Mouse (Mus musculus) cerebellum, adult 8-10 months (tissue): ENCODE results near the gene Slc2a5.

Source experiments
- DNase-seq: peaks from one replicate; pipeline ENCODE4 v3.0.0; 2022

Gene Slc2a5

GRCm38 (mm10) chr4:150119055-150119454 is at the start of gene Slc2a5:
Gene Slc2a5 (plus strand): TSS chr4:150119283.
- DNase-seq: no peak

- no peak for DNase-seq
These were observed 48.9 kb upstream of the Slc2a5 start for GRCm38 (mm10) chr4:150070136-150070535.

DNA sequence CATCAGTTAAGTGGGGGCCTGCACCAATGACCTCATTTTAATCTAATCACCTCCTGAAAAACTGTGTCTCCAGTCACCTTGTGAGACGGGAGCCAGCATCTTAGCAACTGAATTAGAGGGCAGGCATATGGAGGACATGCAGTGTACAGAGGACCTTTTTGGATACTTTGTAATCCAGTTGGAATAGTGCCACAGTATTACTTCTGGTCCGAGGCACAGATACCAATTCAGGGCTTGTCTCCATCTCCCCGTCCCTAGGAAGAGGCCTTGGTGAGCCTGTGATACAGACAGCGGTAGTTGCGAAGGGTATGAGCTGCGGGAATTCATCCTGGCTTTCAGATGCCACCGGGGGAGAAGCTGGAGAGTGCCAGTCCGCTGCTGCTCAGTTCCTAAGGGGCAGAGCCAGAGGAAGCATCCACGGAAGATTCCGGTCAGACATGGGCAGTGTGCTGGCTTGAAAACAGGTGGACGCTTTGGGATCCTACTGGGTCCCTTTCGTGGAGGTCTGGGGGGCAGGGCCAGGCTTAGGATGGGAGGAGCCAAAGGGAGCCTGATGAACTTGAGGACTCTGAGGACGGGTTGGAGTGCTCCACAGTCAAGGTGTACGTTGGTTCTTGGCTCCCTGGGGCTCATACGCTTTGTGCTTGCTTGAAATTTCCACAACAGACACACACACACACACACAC is 46.5 kb upstream of the Slc2a5 start:
- no peak for DNase-seq

GRCm38 (mm10) chr4:150073102-150073473 is 46.0 kb upstream of the Slc2a5 start:
- peak; percentile 38 for DNase-seq

DNA sequence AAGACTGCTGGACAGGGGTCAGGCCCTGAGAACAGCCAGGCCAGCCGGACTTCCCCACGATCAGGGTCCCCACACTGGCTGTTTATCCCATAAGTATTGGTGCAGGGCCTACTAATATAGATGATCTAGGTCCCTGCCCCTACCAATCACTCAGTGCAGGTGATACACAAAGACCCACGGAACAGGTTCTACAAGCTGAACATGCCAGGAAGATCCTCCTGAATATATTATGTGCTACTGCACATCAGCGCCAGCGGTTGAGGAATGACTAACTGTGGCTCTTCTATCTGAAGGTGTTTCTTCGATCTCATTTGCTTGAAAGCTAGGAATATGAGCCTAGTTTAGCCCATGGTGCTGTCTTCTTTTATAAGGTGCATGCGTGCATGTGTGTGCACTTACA is 43.7 kb upstream of the Slc2a5 start:
- DNase-seq: no peak

DNA sequence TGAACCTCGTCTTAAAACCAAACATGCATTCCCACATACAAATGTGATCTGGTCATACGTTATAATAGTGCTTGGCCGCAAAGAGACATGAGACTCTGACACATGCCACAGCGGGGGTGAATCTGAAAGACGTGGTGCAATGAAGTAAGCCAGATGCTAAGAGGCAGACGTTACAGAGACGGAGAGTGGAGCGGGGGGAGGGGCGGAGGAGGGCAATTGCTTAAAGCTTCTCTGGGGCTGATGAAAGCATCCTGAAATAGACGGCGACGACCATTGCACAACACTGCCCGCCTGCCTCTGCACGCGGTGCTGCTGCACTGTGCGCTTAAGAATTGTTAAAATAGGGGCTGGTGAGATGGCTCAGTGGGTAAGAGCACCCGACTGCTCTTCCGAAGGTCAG is 42.9 kb upstream of the Slc2a5 start:
- no peak for DNase-seq

GRCm38 (mm10) chr4:150078646-150079045 is 40.4 kb upstream of the Slc2a5 start:
- no peak for DNase-seq

DNA sequence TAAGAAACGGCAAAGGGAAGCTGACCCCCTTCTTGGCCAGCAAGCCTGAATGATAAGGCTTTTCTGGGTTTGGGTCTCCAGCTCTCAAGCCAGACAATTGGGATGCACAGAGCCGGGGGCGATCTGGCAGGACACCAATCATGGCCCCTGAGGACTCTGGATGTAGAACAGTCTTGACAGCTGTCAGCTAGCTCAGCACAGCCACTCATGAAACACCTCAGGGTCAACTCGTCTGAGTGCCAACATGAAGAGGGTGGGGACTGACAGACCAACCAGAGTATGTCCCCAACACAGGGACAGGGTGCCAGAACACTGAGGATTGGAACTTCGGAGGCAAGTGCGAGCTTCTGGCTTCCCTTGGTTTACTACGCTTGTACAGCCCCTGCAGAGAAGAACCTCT is 39.8 kb upstream of the Slc2a5 start:
- DNase-seq: no peak

DNA sequence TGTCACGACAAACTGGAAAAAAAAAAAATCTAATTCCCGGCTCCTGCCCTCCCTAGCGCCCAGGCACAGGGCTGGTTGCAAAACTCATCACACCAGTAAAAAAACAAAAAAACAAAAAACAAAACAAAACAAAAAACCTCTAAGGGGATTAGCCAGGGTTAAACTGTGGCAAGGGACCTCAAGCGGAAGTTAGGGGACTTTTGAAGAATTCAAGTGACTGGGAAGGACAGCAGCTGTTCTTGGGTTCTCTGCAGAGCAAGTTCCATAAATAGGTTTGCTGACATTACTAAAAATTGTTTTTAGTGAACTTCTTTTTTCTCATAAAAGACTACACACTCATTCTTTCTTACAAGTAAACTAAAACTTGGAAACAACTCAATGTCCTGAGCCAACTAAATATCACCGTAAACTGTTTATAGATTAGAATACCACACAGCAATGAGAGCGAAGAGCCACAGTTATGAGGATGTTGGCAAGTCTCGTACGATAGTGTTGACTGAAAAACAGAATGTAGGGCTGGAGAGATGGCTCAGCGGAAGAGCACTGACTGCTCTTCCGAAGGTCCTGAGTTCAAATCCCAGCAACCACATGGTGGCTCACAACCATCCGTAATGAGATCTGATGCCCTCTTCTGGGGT is 38.6 kb upstream of the Slc2a5 start:
- no peak for DNase-seq

DNA sequence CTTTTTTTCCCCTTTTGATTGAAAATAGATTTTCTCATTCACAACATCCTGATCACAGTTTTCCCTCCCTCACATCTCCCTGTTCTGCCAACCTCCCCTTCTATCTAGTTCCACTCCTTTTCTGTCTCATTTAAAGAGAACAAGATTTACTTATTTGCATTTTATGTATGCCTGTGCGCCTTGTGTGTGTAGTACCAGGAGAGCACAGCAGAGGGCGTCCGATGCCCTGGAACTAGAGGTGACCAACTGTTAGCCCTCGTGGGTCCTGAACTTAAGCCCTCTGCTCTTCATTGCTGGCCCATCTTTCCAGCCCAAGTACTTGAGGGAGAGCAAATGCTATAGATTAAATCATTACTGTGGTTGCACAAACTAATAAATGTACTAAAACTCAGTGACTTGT is 33.7 kb upstream of the Slc2a5 start:
- DNase-seq: no peak

DNA sequence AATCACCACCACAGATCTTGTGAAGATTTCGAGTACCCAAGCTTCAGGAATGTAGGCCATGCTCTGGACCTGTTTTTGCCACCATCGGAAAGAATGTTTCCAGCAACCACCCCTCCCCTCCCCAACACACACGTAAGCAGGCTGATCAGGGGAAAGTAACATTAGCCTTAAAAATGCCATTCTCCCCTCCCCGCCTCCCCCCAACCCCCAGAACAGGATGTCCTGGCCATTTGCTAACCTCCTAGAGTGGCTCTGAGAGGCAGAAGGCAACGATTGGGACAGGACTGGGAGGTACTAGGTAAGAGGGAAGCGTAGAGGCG is 32.3 kb upstream of the Slc2a5 start:
- DNase-seq: no peak

GRCm38 (mm10) chr4:150087161-150087889 is 31.8 kb upstream of the Slc2a5 start, which contains the start of gene Gpr157:
Gene Gpr157 (plus strand): TSS chr4:150087365.
- peak; percentile 89 for DNase-seq

GRCm38 (mm10) chr4:150087890-150088530 is 31.1 kb upstream of the Slc2a5 start:
- DNase-seq: no peak

DNA sequence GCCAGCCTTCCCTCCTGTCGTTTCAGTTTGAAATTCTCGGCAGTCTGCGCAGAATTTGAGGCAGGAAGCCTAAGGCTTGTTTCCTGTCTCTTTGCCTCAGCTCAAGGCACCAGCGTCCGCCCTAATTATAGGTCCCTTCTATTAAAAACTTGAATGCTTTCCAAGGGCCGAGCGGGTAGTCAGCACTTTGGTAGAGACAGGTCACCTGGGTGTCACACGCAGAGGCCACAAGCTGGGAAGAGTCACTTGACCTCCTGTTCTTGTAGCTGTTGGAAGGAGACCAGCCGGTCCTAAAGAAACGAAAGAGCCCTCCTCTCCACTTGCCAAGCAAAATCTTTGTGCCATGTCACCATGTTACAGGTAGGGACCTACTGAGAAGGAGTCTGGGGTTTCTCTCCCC is 30.0 kb upstream of the Slc2a5 start:
- DNase-seq: peak; percentile 30

- peak; percentile 51 for DNase-seq
These were observed 27.0 kb upstream of the Slc2a5 start for GRCm38 (mm10) chr4:150091887-150092582.

GRCm38 (mm10) chr4:150092583-150092902 is 26.5 kb upstream of the Slc2a5 start:
- DNase-seq: no peak

- no peak for DNase-seq
These were observed 25.3 kb upstream of the Slc2a5 start for GRCm38 (mm10) chr4:150093560-150094462.

DNA sequence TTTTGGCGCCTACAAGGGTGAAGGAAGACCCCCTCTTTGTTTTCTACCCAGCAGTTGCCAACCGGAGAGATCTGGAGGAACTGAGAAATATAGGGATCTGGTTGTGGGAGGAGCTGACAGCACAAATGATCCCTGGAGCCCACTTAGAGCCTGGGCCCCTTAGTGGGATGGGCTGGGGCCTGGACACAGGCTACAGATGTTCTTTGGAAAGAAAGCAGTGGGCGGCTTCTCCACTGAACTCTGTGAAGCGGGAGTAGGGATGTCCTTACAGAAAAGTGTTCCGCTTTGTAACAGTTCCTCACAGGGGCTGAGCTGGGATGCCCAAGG is 24.7 kb upstream of the Slc2a5 start:
- DNase-seq: no peak

GRCm38 (mm10) chr4:150096309-150096708 is 22.8 kb upstream of the Slc2a5 start:
- DNase-seq: no peak

DNA sequence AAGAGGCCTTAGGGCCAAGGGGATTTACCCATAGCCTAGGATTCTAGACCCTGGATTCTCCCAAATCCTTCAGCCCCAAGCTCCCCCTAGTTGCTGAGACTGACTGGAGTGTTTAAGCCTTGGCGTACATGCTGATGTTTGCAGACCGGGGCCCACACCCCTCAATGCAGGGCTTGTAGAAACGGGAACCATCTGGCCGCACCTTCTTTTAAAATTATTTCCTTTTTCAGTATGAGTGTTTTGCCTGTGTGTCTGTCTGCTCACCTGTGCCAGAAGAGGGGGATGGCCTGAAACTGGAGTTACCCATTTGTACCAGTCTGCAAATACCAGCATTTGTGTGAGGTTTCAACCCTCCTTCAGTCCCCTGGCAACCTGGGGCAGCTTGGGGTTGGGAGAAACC is 21.2 kb upstream of the Slc2a5 start:
- no peak for DNase-seq

GRCm38 (mm10) chr4:150098880-150099279 is 20.2 kb upstream of the Slc2a5 start:
- DNase-seq: peak; percentile 85

- no peak for DNase-seq
These were observed 16.3 kb upstream of the Slc2a5 start for GRCm38 (mm10) chr4:150102822-150103221.
